Mouse (Mus musculus): Measurements from ENCODE around the gene Gimap8. TPM values are rescaled to one million over a fixed set of nuclear protein-coding genes. Genes with fewer than 3 reads are reported as not detected.

Gimap8 gene
- polyA plus RNA-seq, 1 experiment, result not detected

DNA sequence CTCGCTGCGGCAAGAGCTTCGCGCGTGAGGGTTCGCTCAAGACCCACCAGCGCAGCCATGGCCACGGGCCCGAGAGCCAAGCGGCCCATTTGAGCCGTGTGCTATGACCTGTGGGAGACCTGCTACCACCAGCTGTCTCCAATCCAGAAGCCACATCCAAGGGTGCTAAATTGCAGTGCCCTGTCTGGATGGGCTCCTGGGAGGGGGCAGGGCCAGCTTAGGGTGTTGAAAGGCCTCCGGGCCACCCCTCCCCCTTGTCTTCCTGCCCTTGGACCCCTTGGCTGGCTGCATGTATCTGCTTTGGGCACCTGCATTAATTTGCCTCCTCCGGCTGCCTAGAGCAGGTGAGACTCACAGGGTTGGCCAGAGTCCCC is 17.4 kb upstream of the Gimap8 start:
- TF ChIP-seq GATA1 (IDR thresholded peaks at IDR 0.05; ENCODE audit: low read length), result no peak

DNA sequence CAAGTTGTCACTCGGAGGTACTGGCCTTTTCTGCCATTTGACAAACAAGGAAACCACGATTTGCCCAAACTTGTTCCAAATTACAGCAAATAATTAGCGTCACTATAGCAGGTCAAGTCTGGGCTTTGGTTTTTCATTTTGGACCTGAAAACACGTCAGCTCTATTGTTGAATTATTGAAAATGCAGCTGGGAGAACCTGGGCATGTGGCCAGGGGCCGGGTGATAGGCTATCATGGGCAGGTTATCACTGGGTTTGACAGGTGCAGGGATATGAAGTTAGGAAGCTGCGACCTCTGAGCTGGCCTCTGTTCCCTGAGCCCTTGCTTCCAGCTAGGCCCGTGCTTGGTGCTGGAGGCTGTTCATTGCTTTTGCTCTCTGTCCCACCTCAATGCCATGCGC is 16.2 kb upstream of the Gimap8 start:
- TF ChIP-seq GATA1 (IDR thresholded peaks at IDR 0.05; ENCODE audit: low read length), result no peak

DNA sequence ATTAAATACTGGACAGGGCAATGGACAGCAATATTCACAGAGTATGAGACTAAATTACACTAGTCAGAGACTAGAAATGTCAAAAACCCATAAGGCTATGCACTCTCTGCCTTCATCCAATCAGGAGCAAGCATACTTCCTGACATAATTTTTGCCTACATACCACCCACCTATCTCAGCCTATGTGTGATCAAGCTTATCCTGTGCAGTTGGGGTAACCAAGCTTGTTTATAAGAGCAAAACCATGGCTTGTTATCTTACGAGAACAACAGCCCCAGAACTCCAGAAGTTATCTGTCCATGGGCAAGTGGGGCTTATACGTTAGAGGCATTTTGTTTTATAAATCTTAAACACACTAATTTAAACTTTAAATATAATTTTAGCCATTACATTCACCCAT is 11.9 kb upstream of the Gimap8 start:
- no peak for TF ChIP-seq GATA1 (IDR thresholded peaks at IDR 0.05; ENCODE audit: low read length)

DNA sequence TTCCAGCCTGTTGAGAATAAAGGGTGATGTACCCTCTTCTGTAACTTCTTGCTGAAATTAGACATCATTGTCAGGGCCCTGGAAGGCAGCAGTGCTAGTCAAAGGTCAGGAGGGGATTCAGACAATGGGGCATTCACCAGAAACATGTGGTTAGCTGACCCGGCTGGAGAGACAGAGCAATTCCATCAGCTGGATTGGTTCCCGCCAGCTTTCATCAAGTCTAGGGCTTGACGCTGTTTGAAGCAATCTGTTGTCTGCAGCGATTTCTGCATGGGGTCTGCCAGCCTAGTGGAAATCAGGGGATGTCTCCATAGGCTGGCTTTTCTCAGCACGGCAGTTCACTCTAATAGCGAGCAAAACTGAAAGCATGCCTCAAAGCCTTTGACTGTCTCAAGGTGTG is 10.5 kb upstream of the Gimap8 start:
- no peak for TF ChIP-seq GATA1 (IDR thresholded peaks at IDR 0.05; ENCODE audit: low read length)

DNA sequence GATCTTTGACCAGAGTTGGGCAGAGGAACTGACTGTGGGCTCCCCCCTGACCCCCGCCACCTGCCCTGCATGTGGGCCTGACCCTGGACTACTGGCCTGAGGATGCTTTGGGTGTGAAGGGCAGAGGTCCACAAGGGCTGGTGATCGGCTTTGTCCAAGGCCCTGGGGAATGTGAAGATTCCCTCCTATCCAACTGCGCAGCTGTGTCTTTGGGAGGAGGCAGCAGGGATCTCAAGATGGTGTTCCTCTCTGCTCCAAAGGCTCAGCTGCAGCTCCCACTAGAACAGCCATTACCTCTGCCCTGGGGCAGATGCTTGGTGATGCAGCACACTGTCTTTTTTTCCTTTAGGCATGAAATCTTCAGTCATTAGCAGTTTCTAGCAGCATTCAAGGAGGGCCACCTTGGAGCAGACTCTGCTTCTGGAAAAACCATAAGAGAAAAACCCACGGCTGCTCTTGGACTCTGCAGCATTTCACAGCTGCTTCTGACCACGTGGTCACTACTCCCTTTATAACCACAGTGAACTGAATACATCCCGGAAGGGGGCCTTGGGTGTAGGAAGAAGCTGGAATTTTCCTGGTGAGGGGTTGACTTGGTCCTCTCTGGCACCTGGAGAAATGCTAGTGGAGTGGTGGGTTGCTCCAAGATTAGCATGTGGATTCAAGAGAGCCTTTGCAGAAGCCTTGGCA is 9.1 kb upstream of the Gimap8 start:
- no peak for TF ChIP-seq GATA1 (IDR thresholded peaks at IDR 0.05; ENCODE audit: low read length)

DNA sequence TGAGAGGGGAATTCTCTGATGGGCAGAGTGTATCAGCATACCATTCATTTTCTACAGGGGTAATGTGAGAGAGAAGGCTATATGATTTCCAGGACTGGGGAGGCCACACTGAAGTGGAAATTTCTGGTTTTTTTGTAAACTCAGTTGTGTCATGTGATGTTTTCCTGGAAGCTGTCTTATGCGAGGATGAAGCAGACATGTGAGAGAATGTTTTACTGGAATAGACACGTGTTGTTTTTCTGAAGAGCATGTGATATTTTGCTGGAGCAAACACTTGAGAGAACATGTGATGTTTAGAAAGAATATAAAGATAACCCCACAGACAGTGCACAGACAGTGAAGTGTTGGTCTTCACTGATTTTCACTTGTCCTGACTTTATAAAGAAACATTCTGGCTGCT is 8.5 kb upstream of the Gimap8 start:
- TF ChIP-seq GATA1 (IDR thresholded peaks at IDR 0.05; ENCODE audit: low read length), result no peak

DNA sequence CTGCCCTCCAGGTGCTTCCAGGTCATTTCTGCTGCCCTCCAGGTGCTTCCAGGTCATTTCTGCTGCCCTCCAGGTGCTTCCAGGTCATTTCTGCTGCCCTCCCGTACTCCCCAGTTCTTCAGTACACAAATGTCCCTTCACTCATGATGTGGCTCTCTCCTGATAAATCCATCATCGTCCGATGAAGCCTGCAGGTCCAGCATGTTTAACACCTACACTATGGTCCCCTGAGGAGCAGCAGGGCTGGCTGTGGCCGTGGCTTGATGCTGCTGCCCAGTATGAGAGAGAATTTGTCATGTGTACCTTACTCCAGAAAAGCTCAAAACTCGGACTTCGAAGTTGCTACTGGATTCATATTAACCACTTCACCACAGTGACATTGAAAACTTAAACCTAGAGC is 5.6 kb upstream of the Gimap8 start:
- TF ChIP-seq GATA1 (IDR thresholded peaks at IDR 0.05; ENCODE audit: low read length), result no peak

DNA sequence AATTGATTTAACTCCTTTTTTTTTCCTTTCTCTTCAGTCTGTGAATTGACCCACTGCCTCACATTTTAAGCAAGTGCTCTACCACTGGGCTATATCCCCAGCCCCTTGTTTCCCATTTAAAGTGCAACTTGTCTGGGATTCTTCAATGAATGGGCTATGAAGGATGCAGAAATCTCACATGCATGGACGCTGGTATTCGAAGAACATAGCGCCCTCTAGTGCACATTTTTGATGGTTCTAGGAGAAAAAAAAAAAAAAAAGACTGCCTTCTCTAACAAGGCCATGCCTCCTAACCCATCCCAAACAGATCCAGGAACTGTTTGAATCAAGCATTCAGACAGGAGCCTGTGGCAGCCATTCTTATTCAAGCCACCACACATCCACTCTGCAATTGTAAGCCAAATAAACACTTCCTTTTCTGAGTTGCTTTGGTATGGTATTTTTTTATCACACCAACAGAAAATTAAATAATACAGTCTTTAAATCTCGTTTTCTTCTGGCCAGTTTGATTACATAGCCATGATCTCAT is 4.2 kb upstream of the Gimap8 start:
- TF ChIP-seq GATA1 (IDR thresholded peaks at IDR 0.05; ENCODE audit: low read length), result no peak

DNA sequence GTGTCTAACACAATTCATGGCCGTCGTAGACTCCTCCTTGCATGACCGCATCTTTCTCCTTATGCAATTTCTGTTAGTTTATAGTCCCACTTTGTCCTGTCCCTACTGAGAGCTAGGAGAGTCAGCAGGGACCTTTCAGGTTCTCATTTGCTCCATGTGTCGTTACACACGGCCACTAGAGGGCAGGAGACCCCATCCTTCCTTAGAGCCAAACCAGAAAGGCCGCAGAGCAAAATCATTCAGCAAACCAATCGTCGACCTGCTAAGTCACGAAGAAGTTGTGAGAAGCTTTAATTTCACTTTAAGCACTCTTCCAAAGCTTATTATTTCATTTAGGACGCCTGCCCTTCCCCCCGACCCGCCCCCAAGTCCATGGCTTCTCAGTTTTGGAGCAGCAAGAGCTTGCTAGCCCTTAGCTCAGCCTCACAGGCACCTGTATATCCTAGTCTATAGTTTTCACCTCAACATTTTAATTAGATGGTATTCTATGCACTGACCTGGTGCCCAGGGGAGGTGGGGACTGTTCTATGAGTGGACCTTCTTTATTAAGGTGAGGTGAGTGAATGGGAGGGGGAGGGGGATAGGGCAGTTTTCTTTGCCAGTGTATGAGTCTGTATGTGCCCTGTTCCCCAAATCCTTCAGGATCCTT is 1.2 kb upstream of the Gimap8 start:
- TF ChIP-seq GATA1 (IDR thresholded peaks at IDR 0.05; ENCODE audit: low read length), result no peak

DNA sequence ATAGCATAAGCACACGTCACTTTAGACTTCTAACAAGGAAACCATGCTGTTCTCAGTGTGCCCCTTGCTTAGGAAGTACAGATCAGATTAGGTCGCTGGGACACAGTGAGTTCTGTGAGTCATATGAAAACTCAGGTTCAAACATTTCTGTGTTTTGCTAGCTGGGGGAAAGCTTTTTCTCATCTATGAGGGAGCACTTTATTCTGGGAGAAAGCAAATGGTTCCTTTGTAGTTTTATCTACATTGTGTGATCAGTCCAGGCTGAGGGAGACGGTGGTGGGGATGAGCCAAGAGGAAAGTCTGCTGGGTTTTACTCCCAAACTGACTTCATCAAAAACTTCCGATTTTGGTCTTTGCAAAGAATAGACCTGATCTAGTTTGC is 734 bp upstream of the Gimap8 start:
- TF ChIP-seq GATA1 (IDR thresholded peaks at IDR 0.05; ENCODE audit: low read length), result no peak

DNA sequence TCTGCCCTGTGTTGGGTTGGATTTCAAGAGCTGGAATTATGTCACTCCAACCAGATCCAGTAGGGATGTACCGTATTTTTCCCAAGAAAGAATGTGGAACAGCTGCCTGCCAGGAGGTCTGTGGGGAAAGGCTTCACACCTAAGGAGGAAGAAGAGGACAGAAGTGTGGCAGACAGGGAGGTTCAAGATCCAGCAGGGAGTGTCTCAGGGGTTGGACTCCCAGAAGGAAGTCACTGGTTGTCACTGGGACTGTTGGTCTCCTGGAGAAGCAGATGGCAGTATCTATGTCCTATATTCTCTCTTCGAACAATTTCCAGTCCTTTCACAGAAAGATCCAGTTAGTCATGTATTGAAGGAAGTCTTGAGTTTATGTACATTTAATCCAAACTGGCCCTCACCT is 577 bp downstream of the Gimap8 start:
- TF ChIP-seq GATA1 (IDR thresholded peaks at IDR 0.05; ENCODE audit: low read length), result no peak

DNA sequence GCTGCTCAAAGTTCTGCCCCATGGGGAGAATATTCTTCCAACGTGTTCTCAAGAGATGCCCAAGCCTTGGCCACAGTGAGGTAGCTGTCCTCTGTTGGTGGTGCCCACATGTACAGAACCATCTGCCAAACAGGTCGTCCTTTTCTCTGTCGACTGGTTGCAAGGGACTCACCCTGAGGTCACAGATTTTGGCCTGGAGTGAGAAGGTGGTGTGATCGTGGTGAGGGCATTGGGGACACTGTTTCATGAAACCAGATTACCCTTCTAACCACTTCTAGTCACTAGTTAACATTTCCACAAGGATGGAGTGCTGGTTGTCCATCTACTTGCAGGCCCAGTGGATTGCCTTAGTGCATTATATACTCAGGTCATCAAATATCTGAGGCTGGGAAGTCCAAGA is 1.7 kb downstream of the Gimap8 start:
- no peak for TF ChIP-seq GATA1 (IDR thresholded peaks at IDR 0.05; ENCODE audit: low read length)

DNA sequence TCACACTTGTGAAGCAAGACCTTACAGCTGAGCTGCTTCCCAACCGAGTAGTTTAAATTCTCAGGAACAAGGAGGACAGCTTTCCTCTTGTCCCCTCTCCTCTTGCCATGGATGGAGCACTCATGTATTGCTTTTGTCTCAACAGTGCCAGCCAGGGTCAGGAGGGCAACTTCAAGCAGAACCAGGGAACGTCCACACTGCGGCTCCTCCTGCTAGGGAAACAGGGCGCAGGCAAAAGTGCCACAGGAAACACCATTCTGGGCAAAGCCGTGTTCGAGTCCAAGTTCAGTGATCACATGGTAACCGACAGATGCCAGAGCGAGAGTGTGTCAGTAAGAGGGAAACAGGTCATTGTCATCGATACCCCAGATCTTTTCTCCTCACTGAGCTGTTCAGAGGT is 3.0 kb downstream of the Gimap8 start:
- no peak for TF ChIP-seq GATA1 (IDR thresholded peaks at IDR 0.05; ENCODE audit: low read length)

DNA sequence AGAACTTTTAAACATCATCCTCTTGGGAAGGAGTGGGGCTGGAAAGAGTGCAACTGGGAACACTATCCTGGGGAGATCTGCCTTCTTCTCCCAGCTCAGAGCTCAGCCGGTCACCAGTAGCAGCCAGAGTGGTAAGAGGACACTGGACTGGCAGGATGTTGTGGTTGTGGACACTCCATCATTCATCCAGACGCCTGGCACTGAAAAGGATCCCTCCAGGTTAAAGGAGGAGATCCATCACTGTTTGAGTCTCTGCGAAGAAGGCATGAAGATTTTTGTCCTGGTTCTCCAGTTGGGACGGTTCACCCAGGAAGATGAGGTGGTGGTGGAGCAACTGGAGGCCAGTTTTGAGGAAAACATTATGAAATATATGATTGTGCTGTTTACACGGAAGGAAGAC is 11.7 kb downstream of the Gimap8 start:
- TF ChIP-seq GATA1 (IDR thresholded peaks at IDR 0.05; ENCODE audit: low read length), result no peak

DNA sequence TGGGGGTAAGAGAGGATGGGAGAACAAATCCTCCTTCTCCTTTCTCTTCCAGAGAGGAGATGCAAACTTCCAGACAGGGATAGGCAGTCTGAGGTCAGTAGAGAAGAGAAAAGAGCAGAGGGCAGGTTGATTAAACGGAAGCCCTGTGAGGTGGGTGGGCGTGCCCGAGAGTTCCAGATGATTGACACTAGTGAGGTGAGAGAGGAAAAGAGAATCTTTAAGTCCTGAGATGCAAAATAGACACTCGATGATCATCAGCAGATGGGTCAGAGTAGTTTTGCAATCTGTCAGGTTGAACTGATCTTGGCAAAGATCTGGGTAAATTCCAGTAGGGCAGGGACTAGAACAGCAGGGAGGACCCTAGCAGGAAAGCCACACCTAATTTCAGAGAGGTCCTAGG is 17.7 kb downstream of the Gimap8 start:
- TF ChIP-seq GATA1 (IDR thresholded peaks at IDR 0.05; ENCODE audit: low read length), result no peak

DNA sequence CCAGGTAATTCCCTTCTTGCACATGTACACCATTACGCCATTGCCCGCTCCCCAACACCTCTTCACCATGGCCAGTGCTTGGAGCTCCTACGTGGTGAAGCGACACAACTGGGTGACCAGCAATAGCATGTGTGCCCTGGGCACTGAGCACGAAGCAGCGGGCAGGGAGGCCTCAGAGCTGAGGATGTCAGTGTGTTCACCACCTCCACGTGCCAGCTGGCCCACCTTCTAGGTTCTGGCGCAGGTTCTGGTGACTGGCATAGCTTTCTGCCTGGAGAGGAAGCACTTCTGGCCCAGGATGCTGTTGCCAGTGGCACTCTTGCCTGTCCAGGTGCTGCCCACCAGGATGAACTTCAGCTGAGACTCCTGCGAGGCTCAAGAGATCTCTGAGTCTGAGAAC is 18.4 kb downstream of the Gimap8 start:
- no peak for TF ChIP-seq GATA1 (IDR thresholded peaks at IDR 0.05; ENCODE audit: low read length)

DNA sequence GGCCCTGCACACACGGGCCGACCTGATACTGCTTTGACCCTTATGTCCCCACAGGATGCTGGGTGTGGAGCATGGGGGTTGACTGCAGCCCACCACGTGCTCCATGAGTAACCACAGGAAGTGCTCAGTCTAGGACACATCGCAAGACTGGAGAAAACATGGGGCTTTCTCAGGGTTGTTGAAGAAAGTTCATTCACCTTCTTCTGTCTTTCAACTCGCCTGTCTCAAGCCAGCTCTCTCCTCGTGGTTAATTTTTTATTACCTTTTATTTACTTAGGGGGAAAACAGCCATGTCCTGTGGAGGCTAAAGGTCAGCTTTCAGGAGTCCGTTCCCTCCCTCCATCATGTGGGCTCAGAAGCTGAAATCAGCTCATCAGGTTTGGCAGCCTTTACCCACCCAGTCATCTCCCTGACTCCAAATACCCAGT is 19.1 kb downstream of the Gimap8 start:
- no peak for TF ChIP-seq GATA1 (IDR thresholded peaks at IDR 0.05; ENCODE audit: low read length)
